ENCODE assay signal across 13 mouse cellular contexts in genomic region chr11:70151072-70151471, GRCm38 (mm10). TPM values are rescaled to one million over a fixed set of nuclear protein-coding genes. Genes with fewer than 3 reads are reported as not detected.
DNase-seq lines count a peak whose midpoint lies in the region; ATAC-seq and TF ChIP-seq lines count a peak whose summit lies in the region.
"Had no signal": no experiment of that assay in that cellular context is flagged by ENCODE, and none has a peak within 500 bp of the region (broad histone marks: within the 10 kb centered on the region; RNA-seq: fewer than 3 reads in every experiment).

No protein-coding gene starts in this region.

- no peak overlapping the region for H3K4me2 ChIP-seq in liver, embryonic 11.5 days

- no peak overlapping the region for H3K4me3 ChIP-seq in liver, adult 2 months (ENCODE audit: insufficient read depth, low read depth, low read length)
- H3K4me3 ChIP-seq in liver, embryonic 11.5 days (ENCODE audit: low read depth, low read length), result no peak overlapping the region
- no peak overlapping the region for H3K4me3 ChIP-seq in ES-E14 (ENCODE audit: insufficient read depth in 1 of 2, low read depth in 1 of 2, low read length in 2 of 2, poor library complexity in 1 of 2, severe bottlenecking in 1 of 2)

- no peak for ATAC-seq in liver, embryonic 11.5 days (replicated peaks; ENCODE audit: low FRiP score)

- no peak for TF ChIP-seq POLR2A in liver, adult 2 months (IDR thresholded peaks at IDR 0.05; ENCODE audit: extremely low read depth, insufficient read depth, low read length)

- H3K9me3 ChIP-seq in liver, embryonic 11.5 days (ENCODE audit: control insufficient read depth, low read length), result no peaks in the 10 kb centered on the region
- H3K9me3 ChIP-seq in ES-E14 (ENCODE audit: control insufficient read depth, insufficient read depth, low read depth, low read length), result no peaks in the 10 kb centered on the region

- no peak overlapping the region for H3K27ac ChIP-seq in liver, adult 2 months (replicated peaks; ENCODE audit: insufficient read depth, low read depth, low read length)
- H3K27ac ChIP-seq in liver, embryonic 11.5 days (ENCODE audit: low read depth, low read length), result no peak overlapping the region
- H3K27ac ChIP-seq in ES-E14 (ENCODE audit: insufficient read depth, low read depth, low read length, poor library complexity, severe bottlenecking), result no peak overlapping the region

- H3K9ac ChIP-seq in liver, adult 2 months (ENCODE audit: low read depth, low read length), result no peak overlapping the region
- H3K9ac ChIP-seq in liver, embryonic 11.5 days (ENCODE audit: low read depth, low read length), result no peak overlapping the region
- H3K9ac ChIP-seq in ES-E14 (ENCODE audit: insufficient read depth, low read depth, low read length, poor library complexity, severe bottlenecking), result no peak overlapping the region

- no peaks in the 10 kb centered on the region for H3K4me1 ChIP-seq in liver, adult 2 months (ENCODE audit: control insufficient read depth, insufficient read depth, low read length)
- H3K4me1 ChIP-seq in liver, embryonic 11.5 days (replicated peaks; ENCODE audit: control insufficient read depth, insufficient read depth, low read length), result no peaks in the 10 kb centered on the region
- no peaks in the 10 kb centered on the region for H3K4me1 ChIP-seq in ES-E14 (ENCODE audit: control insufficient read depth in 2 of 2, insufficient read depth in 2 of 2, low read length in 2 of 2, poor library complexity in 1 of 2)

- DNase-seq in liver, adult 2 months (ENCODE audit: extremely low read depth, low read depth, low spot score), result peak; percentile 60
- no peak for DNase-seq in liver, embryonic 11.5 days (ENCODE audit: low spot score)
- no peak for DNase-seq in ES-E14 (ENCODE audit: low read depth, low spot score)
- DNase-seq in c-Kit-positive CD71-positive TER-119-positive erythroid progenitor cells, embryonic 14.5 days (ENCODE audit: low spot score), result peak; percentile 5
- peak; percentile 5 for DNase-seq in retina, embryonic 14.5 days (ENCODE audit: low spot score)
- DNase-seq in gastrocnemius, adult 8-10 months (ENCODE audit: low spot score in 2 of 2), result no peak
- no peak for DNase-seq in layer of hippocampus, adult 8-10 months (ENCODE audit: low spot score in 2 of 2)
- DNase-seq: adrenal gland, adult 2 months; cerebellum, adult 9-10 months; heart, postnatal 4 days; layer of hippocampus, adult 9-11 months; thymus, postnatal 36 days had no signal

- H3K79me2 ChIP-seq in liver, adult 2 months (ENCODE audit: control insufficient read depth, insufficient read depth, low read length), result no peaks in the 10 kb centered on the region

- WGBS in liver, adult 2 months, result 75% methylated on average over 3 of the region's 3 CpGs
- 58% methylated on average over 3 of the region's 3 CpGs for WGBS in liver, embryonic 11.5 days

- TF ChIP-seq CTCF in liver, adult 2 months (IDR thresholded peaks at IDR 0.05; ENCODE audit: low read depth, low read length), result no peak

- no peaks in the 10 kb centered on the region for H3K36me3 ChIP-seq in liver, adult 2 months (ENCODE audit: control insufficient read depth, insufficient read depth, low read length)
- H3K36me3 ChIP-seq in liver, embryonic 11.5 days (ENCODE audit: control insufficient read depth, insufficient read depth, low read length), result no peaks in the 10 kb centered on the region
- no peaks in the 10 kb centered on the region for H3K36me3 ChIP-seq in ES-E14 (ENCODE audit: control insufficient read depth, insufficient read depth, low read length, poor library complexity, severe bottlenecking)

- in situ Hi-C loops in ES-E14 (cut with MboI; ENCODE audit: low sequenced_read_pairs in 2 of 2, unreplicated experiment in 2 of 2), result no loop called here

- H3K27me3 ChIP-seq in liver, adult 2 months (ENCODE audit: control insufficient read depth, insufficient read depth, low read length), result no peaks in the 10 kb centered on the region
- H3K27me3 ChIP-seq in liver, embryonic 11.5 days (replicated peaks; ENCODE audit: control insufficient read depth, insufficient read depth, low read length), result no peaks in the 10 kb centered on the region

TF ChIP-seq in ES-E14, 5 proteins besides CTCF, POLR2A, EP300 and RAD21:
- TF ChIP-seq HCFC1 (IDR thresholded peaks at IDR 0.05; ENCODE audit: borderline replicate concordance, insufficient read depth, low read length), result no peak
- peak; percentile 79 for TF ChIP-seq ZNF384 (IDR thresholded peaks at IDR 0.05; ENCODE audit: low read depth, low read length)
- no peak for TF ChIP-seq ZC3H11A (IDR thresholded peaks at IDR 0.05; ENCODE audit: borderline replicate concordance, low read depth, low read length)

RNA-seq across cellular contexts. Expression of gene Clec10a, which starts 4.9 kb away (rescaled TPM):
- total RNA-seq in liver, adult 2 months (2014; rRNA removed), result 0.55 and 0.67 TPM in 2 replicates
- 0.27 and 0.95 TPM in 2 replicates for polyA plus RNA-seq in liver, adult 2 months (2012; rRNA removed)
- polyA plus RNA-seq in liver, embryonic 11.5 days (2014; fragmentation: Nextera tagmentation; extraction: Ambion mirVana), result 0.41 and 0.53 TPM in 2 replicates
- 2.1 and 2.2 TPM in 2 replicates for total RNA-seq in ES-E14 (2012; rRNA removed)
- total RNA-seq in gastrocnemius, adult 8-10 months (2022), result 1 to 10 TPM; 1.6 to 3.6 (median 2.8) TPM
- total RNA-seq in layer of hippocampus, adult 8-10 months (2022), result 1 to 10 TPM; 1.1 to 1.8 (median 1.4) TPM

RNA-seq across cellular contexts. Expression of gene Mgl2, which starts 20.9 kb away (rescaled TPM):
- 0.27 TPM in 1 of 2 replicates, not detected in the other for total RNA-seq in liver, adult 2 months (2014; rRNA removed)
- 0.06 and 0.09 TPM in 2 replicates for polyA plus RNA-seq in liver, adult 2 months (2012; rRNA removed)
- polyA plus RNA-seq in liver, embryonic 11.5 days (2014; fragmentation: Nextera tagmentation; extraction: Ambion mirVana), result 0.63 and 1.5 TPM in 2 replicates
- total RNA-seq in ES-E14 (2012; rRNA removed), result 0.42 and 1.8 TPM in 2 replicates
- 1 to 10 TPM in 2 of 4 experiments, under 1 TPM in 2; 0.60 to 2.0 (median 0.94) TPM for total RNA-seq in gastrocnemius, adult 8-10 months (2022)
- total RNA-seq in layer of hippocampus, adult 8-10 months (2022), result 1 to 10 TPM in 1 of 4 experiments, under 1 TPM in 2, not detected in 1; 0.45 to 1.9 (median 0.52) TPM

RNA-seq across cellular contexts. Expression of gene Asgr2, which starts 58.6 kb away (rescaled TPM):
- total RNA-seq in liver, adult 2 months (2014; rRNA removed), result 166 and 194 TPM in 2 replicates
- polyA plus RNA-seq in liver, adult 2 months (2012; rRNA removed), result 212 and 216 TPM in 2 replicates
- 4.3 and 5.8 TPM in 2 replicates for polyA plus RNA-seq in liver, embryonic 11.5 days (2014; fragmentation: Nextera tagmentation; extraction: Ambion mirVana)
- 2.0 and 2.1 TPM in 2 replicates for total RNA-seq in ES-E14 (2012; rRNA removed)
- total RNA-seq in gastrocnemius, adult 8-10 months (2022), result not detected
- total RNA-seq in layer of hippocampus, adult 8-10 months (2022), result under 1 TPM in 1 of 4 experiments, not detected in 3; 0.32 TPM
- total RNA-seq: heart, postnatal 4 days; midbrain, postnatal 0 days had no signal
- polyA plus RNA-seq: midbrain, postnatal 0 days had no signal

Comparison
In these comparisons a context has a peak if more than half of its experiments do, and no peak if none do; other contexts are left out.
1. DNase-seq: peak in liver, adult 2 months (single experiment), c-Kit-positive CD71-positive TER-119-positive erythroid progenitor cells, embryonic 14.5 days (single experiment) and retina, embryonic 14.5 days (single experiment); none in liver, embryonic 11.5 days (single experiment), ES-E14 (single experiment), gastrocnemius, adult 8-10 months (0 of 2) and layer of hippocampus, adult 8-10 months (0 of 2).
2. RNA of gene Asgr2, which starts 58.6 kb away (total RNA-seq): 166 to 194 TPM in liver, adult 2 months; 2.0 to 2.1 TPM in ES-E14, 0.32 TPM in layer of hippocampus, adult 8-10 months and not detected in gastrocnemius, adult 8-10 months; every median in the first group is over 10 times any median in the second.